Mouse (Mus musculus) cerebellum, adult 2 months (tissue): ENCODE results near the gene Ush1g. TPM values are rescaled to one million over a fixed set of nuclear protein-coding genes. Genes with fewer than 3 reads are reported as not detected.
A peak's percentile ranks its signal among the peaks of the same experiment; 100 is the strongest.

Experiments used
- DNase-seq, 2 experiments: peaks; one replicate each; pipeline ENCODE4 v3.0.0; 2021
- H3K27ac ChIP-seq: fragments of 200-500 bp; 2 replicates; pipeline ENCODE4 v1.5.1; 2012; ENCODE audit warnings: low read length, control low read depth, inconsistent platforms; ENCODE audit not compliant: insufficient read depth
- H3K27me3 ChIP-seq: fragments of 200-500 bp; 2 replicates; pipeline ENCODE4 v1.6.1; 2012; ENCODE audit warnings: inconsistent platforms, mild to moderate bottlenecking, low read length, moderate library complexity; ENCODE audit not compliant: control insufficient read depth, insufficient read depth
- H3K4me1 ChIP-seq: fragments of 200-500 bp; 2 replicates; pipeline ENCODE4 v1.6.1; 2011; ENCODE audit warnings: low read length; ENCODE audit not compliant: control insufficient read depth, insufficient read depth
- H3K4me3 ChIP-seq: fragments of 200-500 bp; replicated peaks from 2 replicates; pipeline ENCODE3; 2011; ENCODE audit warnings: mild to moderate bottlenecking, low read depth, low read length, control low read depth; ENCODE audit not compliant: insufficient read depth
- CTCF ChIP-seq: fragments of 200-500 bp; IDR thresholded peaks from 2 replicates; pipeline ENCODE4 v1.5.1; 2011; ENCODE audit warnings: low read depth, mild to moderate bottlenecking, control low read depth, low read length, moderate library complexity, borderline replicate concordance; ENCODE audit not compliant: insufficient read depth
- POLR2A ChIP-seq: fragments of 200-500 bp; IDR thresholded peaks from 2 replicates; pipeline ENCODE4 v1.6.1; 2011; ENCODE audit warnings: low read length, control low read depth, borderline replicate concordance; ENCODE audit not compliant: insufficient read depth
- WGBS: fragments of 180-500 bp; shearing (Covaris S2); methylation state at CpG from one replicate; pipeline ENCODE4 v1.1.7; 2018; 5-methylcytosine and 5-hydroxymethylcytosine counted together
- polyA plus RNA-seq: library from polyadenylated mRNA; depleted of rRNA; stranded (reverse); fragments of >200 nt; gene quantifications from 2 replicates; pipeline ENCODE4 v1.2.3, GENCODE M21; 2012

Ush1g gene
- polyA plus RNA-seq, 1 experiment = 1.4 TPM

GRCm38 (mm10) chr11:115285282-115285681 is 36.6 kb downstream of the Ush1g start:
- H3K27ac ChIP-seq = no peak overlapping the region
- no peak for DNase-seq
- WGBS = 71% methylated on average over 4 of the region's 4 CpGs
- peaks cover 14% of the 10 kb centered on the region for H3K4me1 ChIP-seq
- no peaks in the 10 kb centered on the region for H3K27me3 ChIP-seq
- H3K4me3 ChIP-seq = no peak overlapping the region
- TF ChIP-seq POLR2A (no peak), CTCF (no peak)

- Histone ChIP-seq H3K27ac (no peak overlapping the region), H3K27me3 (no peaks in the 10 kb centered on the region), H3K4me1 (peaks cover 8% of the 10 kb centered on the region), H3K4me3 (no peak overlapping the region)
- DNase-seq = peak in 1 of 2 experiments; percentile 23
- TF ChIP-seq CTCF = no peak
- TF ChIP-seq POLR2A = no peak
- WGBS = 59% methylated on average over 12 of the region's 12 CpGs
Observed at GRCm38 (mm10) chr11:115283891-115284620, 37.8 kb downstream of the Ush1g start.

DNA sequence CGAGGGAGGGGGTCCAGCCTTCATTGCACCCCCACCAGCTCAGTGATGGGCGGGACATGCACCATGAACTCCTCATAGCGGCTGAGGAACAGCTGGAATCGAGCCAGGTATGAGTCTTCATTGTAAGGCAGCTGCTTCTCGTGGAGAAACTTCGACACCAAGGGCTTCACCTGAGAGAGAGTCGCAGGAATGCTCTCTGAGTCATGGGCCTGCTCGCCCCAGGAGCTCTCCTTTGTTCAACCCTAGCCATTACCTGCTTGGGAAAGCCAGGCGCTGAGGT is 38.4 kb downstream of the Ush1g start:
- WGBS = 67% methylated on average over 9 of the region's 9 CpGs
- Histone ChIP-seq H3K4me1 (peaks cover 8% of the 10 kb centered on the region), H3K4me3 (no peak overlapping the region), H3K27ac (peak overlapping the region; percentile 54; the same call in 1 of the 2 replicates), H3K27me3 (no peaks in the 10 kb centered on the region)
- no peak for DNase-seq
- TF ChIP-seq POLR2A (no peak), CTCF (no peak)

- no peak overlapping the region for H3K4me3 ChIP-seq
- H3K4me1 ChIP-seq = peaks cover 8% of the 10 kb centered on the region
- H3K27me3 ChIP-seq = no peaks in the 10 kb centered on the region
- no peak for DNase-seq
- TF ChIP-seq CTCF = no peak
- no peak for TF ChIP-seq POLR2A
- H3K27ac ChIP-seq = peak overlapping the region; percentile 54; the same call in 1 of the 2 replicates
- 48% methylated on average over 8 of the region's 8 CpGs for WGBS
Observed at GRCm38 (mm10) chr11:115282723-115283485, 38.9 kb downstream of the Ush1g start.

DNA sequence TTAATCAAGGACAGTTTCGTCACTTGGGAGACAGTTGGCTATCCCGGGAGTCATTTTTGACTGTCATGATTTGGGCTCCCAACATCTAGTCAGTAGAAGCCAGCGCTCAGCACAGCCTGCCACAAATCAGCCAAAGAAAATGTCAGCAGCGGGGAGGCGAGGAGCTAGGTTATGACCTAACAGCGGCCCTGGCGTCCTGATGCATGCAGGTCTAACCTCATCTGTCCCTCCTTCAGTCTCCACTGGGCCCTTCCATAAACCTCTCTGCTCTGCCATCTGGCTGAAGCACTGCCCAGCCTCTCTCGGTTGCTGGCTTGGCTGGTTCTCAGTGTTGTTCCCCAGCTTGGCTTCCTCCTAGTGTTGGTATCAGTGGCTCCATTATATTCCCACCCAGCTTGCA is 39.5 kb downstream of the Ush1g start:
- peak overlapping the region; percentile 65 for H3K27ac ChIP-seq
- H3K4me3 ChIP-seq = no peak overlapping the region
- WGBS = 49% methylated on average over 8 of the region's 8 CpGs
- H3K27me3 ChIP-seq = no peaks in the 10 kb centered on the region
- H3K4me1 ChIP-seq = peaks cover 8% of the 10 kb centered on the region
- TF ChIP-seq CTCF (no peak), POLR2A (no peak)
- DNase-seq = peak in 1 of 2 experiments; percentile 31

DNA sequence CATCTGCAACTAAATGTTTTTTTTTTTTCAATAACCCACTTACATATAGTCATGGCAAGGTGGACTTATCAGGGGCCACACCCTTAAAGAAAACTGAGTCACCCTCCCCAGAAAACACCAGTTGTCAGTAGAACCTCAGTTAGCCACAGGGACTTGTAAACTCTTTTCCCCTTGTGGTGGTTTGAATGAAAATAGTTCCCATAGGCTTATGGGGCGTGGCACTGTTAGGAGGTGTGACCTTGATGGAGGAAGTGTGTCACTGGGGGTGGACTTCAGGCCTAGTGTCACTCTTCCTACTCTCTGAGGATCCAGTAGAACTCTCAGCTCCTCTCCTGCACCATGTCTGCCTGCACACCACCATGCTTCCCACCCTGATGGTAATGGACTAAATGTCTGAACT is 42.1 kb downstream of the Ush1g start:
- no peak for DNase-seq
- no peak overlapping the region for H3K27ac ChIP-seq
- WGBS = 83% methylated on average over 1 of the region's 1 CpGs
- no peaks in the 10 kb centered on the region for H3K27me3 ChIP-seq
- TF ChIP-seq POLR2A = no peak
- H3K4me3 ChIP-seq = no peak overlapping the region
- peaks cover 5% of the 10 kb centered on the region; the same call in 1 of the 2 replicates for H3K4me1 ChIP-seq

DNA sequence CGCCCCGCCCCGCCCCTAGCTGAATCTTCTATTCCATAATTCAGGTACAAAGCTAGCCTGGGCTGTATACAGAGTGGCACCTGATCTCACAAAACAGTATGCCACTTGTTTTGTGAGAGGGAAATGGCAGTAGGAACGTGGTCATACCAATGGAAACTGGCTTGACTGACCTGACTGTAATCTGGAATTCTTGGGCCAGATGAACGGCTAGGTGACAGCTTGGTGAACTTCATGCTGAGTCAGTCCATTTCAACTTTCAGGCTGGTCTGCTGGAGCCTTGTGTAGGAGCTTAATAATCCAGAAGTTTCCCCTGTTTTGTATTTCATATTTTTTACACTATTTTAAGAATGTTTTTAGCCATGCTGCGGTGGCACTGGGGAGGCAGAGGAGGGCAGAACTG is 43.7 kb downstream of the Ush1g start:
- Histone ChIP-seq H3K4me3 (no peak overlapping the region), H3K27me3 (no peaks in the 10 kb centered on the region), H3K4me1 (peaks cover 7% of the 10 kb centered on the region; the same call in 1 of the 2 replicates), H3K27ac (no peak overlapping the region)
- 63% methylated on average over 6 of the region's 6 CpGs for WGBS
- peak in 1 of 2 experiments; percentile 29 for DNase-seq
- TF ChIP-seq CTCF = no peak
- no peak for TF ChIP-seq POLR2A

- DNase-seq = no peak
- whole genome bisulfite sequencing = 17% methylated on average over 7 of the region's 7 CpGs
- peaks cover 7% of the 10 kb centered on the region; the same call in 1 of the 2 replicates for H3K4me1 ChIP-seq
- TF ChIP-seq POLR2A (no peak), CTCF (no peak)
- H3K27me3 ChIP-seq = no peaks in the 10 kb centered on the region
- peak overlapping the region; percentile 79 for H3K4me3 ChIP-seq
- H3K27ac ChIP-seq = peak overlapping the region; percentile 26; the same call in 1 of the 2 replicates
Observed at GRCm38 (mm10) chr11:115277604-115277975, 44.3 kb downstream of the Ush1g start.
